Mouse (Mus musculus) spleen, postnatal 10 days (tissue): ENCODE measurements at regions not wholly inside any gene's neighbourhood (a gene's known extent, or its start where the extent isn't known, plus 50 kb on each side); places are given as distances from the start of the nearest gene placed in this dataset.

Experiments
- DNase-seq, 2 experiments: peaks; one replicate each; pipeline ENCODE4 v3.0.0; 2021 to 2022; ENCODE audit warnings: low spot score in 2 of 2

DNA sequence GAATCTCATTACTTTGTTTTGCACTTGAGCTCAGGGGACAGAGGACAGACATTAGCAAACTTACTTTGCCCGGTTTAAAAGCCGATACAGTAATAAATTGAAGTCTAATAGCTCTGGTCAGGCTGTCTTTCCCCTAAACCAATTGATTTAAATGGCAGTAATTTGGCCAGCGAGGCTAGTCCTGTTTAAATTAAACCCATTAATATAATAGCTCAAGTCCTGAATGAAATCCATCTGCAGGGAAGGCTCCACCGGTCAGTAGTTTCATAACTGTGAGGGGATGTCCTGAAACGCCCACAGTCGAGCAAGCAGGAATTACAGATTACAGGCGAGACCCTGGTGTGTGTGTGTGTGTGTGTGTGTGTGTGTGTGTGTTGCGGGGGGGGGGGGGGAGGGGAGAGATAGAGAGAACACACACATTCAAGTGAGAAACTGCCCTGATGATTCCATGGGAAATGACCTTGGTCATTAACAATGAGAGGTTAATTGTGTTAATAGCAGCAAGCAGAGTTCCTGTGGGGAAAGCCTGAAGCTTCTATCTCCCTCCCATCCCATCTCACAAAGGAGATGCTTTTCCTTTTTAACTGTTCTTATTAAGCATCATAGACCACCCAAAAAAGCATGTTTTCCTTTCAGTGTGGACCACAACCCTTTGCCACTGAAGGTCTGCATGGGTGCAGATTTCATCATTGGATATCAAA, 294.0 kb upstream of the Tle4 start:
- no peak for DNase-seq

DNA sequence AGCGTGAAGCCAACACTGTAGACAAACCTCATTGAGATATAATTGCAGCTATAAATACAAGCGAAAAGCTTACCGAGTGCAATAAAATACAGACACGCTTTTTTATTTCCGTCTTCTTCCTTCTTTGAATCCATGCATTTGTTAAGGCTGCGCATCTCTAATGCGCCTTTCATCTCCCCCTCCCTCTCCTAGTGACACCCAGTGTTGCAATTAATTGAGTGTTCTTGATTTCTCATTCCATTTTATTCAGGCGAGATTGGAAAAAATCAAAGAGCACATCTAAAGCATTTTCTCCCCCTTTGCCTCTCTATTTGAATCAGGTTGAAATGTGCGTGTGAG, 293.2 kb upstream of the Tle4 start:
- no peak for DNase-seq

DNA sequence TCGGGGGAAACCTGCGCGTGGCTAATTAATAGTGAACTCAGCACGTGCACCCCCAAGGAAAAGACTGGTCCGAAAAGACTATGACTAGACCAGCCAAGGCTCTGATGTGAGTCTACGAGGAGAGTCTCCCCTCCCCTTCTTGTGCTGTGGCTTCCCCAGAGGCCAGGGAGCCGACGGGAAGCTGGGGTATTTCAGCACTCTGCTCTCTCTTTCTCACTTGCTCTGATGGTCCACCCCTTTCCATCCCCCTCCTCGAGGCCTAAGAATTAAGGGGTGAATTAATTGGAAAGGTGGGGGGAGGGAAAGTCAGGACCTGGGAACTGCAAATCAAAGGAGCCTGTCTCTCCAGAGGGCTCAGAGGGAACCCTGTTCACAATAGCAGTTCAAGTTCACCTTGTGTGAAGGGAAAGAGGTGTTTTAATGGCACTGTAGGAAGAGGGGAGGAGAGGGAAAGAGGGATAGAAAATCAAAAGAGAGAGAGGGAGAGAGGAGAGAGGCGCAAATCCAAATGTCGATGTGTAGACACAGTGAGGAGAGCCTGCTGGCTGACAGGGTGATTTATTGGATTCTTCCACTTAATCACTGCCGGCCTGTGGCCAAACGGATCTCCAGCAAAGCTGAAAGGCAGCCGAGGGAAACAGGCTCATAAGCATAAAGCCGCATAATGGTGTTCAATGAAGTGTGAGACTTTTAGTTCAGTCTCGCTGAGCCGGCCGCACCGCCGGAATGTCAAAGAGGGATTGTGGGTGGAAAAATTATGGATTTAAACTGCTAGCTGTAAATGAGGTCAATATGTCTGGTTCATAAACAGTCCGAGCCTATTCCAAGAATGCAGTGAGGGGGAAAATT, 292.6 kb upstream of the Tle4 start:
- no peak for DNase-seq

GRCm38 (mm10) chr19:14889794-14890193, 291.9 kb upstream of the Tle4 start:
- DNase-seq: no peak

DNA sequence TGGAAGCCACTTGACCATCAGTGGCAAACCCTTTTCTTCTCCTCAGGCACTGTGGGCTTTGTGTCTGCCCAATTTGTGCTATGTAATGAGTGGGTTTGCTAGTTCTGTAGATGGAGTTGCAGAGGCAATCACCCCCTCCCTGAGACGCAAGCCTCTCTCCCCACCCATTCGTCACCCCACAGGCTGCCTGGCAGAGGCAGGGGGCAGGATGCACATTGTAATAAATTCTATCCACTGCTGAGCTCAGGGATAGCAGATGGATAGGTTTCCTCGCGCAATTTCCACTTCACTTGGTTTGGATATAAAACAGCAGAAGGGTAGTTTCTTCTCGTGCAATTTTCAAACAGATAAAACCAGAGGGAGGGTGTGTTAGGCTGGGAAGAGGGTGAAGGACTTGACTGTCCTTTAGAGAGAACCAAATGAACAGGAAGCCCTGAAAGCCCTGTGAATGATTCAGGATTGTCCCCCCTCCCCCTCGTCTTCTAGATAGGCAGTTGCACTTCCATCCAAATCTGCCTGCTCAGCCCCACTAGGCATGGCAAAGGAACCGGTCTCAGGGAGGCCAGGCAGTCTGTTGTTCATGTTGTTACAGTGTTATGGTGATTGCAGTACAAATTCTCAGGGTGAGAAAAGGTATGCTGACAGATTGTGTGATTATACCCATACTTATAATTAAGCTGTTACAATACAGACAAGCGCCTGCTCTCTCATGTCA, 286.0 kb upstream of the Tle4 start:
- DNase-seq: no peak

DNA sequence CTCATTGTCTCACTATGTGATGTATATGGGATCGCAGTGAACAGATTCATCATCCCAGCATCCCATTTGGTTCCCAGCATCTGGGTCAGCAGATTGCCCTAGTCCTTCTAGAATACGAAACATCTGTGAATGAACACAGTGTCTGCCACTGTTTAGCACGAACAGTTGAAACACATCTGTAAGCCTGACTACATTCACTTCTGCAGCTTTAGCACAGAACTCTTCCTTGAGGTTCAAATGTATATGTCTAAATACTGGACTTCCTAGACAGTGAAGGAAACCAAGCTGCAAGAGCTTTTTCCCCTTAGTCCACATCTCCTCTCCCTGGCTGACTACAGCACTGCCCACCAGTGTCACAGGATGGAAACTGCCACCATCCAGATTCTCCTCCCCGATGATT, 283.0 kb upstream of the Tle4 start:
- DNase-seq: no peak

DNA sequence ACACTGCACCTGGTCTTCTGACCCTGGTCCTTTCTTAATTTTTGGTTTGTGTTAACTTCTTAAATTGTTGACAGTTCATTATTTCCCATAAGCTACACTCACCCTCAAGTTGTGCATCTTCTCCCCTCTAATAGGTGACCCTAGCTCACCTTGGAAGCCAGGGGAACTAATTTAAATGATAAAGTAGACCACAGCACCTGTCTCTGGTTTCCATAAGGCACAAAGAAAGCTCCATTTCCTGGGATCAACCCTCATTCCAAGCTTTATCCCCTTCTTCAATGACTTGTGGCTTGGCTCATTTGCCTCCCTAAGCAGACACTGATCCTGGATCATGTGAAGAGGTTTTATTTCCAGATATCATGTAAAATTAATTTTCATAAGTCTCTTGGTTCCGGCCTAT, 276.1 kb upstream of the Tle4 start:
- DNase-seq: no peak

GRCm38 (mm10) chr19:14871178-14871867, 273.5 kb upstream of the Tle4 start:
- no peak for DNase-seq

GRCm38 (mm10) chr19:14862654-14863468, 265.0 kb upstream of the Tle4 start:
- no peak for DNase-seq

GRCm38 (mm10) chr19:14855036-14855435, 257.2 kb upstream of the Tle4 start:
- no peak for DNase-seq

DNA sequence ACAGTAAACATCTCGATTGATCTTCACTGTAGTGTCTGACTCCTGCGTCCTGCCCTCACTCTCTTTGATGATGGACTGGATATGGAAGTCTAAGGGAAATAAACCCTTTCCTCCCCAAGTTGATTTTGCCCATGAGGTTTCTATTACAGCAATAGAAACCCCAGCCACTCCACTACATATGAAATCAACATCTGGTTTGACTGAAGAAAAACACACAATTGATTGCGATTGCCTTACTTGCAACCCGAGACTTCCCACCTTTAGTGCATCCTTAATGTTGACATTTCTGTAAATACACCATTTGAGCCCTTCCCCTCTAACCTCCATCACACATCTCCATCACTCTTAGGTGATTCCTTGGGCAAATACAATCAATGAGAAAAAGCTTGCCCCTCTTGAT, 255.6 kb upstream of the Tle4 start:
- DNase-seq: no peak

DNA sequence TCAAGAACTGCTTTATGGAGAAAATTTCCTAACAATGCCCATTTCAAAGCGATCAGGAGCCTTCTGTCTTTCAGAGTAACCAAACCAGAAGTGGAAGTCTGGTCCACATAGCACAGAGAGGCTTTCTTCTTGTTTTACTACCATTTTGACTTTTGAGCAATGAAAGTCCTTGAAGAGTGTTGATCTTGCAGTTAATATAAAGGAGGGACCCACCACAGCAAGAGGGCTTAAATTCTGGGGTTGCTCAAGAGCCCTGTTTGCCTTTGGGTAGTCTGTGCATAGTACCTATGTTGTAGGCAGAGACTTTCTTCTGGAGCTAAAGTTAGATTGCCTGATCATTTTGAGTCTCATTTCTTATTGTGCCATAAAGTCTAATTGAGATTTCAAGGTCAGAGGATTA, 251.7 kb upstream of the Tle4 start:
- no peak for DNase-seq

GRCm38 (mm10) chr19:14847120-14847519, 249.3 kb upstream of the Tle4 start:
- DNase-seq: no peak

DNA sequence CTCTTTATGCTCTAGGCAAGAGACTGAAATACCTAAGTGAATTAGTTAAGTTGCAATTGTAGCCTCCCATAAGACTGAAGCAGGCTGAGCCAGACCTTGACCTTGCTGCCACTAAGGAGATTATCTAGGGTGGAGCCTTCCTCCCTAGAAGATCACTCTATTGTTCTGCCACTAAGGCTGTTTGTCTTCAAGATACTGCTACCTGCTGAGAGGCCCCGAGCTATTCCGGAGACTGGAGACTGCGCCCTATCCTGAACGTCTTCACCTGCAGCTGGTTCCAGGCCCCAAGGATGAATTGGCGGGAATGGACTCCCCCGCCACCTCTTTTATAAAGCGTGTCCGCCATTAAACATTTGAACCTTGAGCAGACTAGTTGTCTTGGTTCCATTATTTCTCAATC, 237.8 kb upstream of the Tle4 start:
- DNase-seq: no peak

DNA sequence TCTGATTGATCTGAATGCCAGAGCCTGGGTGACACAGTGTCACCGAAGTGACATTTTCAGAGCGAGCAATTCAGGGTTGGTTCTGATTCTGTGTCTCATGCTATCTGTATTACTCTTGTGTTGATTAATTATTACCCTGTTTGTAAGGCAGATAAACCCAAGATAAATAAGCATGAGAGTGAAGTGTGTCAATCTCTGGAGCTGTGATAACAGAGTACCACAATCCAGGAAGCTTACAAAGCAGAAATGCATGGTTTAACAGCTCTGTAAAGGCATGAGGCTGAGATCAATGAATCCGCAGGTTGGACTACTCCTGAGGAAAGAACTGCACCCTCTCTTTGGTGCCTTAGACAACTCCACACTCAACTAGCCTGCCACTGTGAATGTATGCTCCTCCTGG, 218.5 kb upstream of the Tle4 start:
- no peak for DNase-seq

- DNase-seq: no peak
Measured at GRCm38 (mm10) chr19:14806787-14807186, 208.9 kb upstream of the Tle4 start.

- no peak for DNase-seq
Measured at GRCm38 (mm10) chr19:14802909-14803650, 205.2 kb upstream of the Tle4 start.

- DNase-seq: no peak
Measured at GRCm38 (mm10) chr19:14801669-14802068, 203.8 kb upstream of the Tle4 start.

DNA sequence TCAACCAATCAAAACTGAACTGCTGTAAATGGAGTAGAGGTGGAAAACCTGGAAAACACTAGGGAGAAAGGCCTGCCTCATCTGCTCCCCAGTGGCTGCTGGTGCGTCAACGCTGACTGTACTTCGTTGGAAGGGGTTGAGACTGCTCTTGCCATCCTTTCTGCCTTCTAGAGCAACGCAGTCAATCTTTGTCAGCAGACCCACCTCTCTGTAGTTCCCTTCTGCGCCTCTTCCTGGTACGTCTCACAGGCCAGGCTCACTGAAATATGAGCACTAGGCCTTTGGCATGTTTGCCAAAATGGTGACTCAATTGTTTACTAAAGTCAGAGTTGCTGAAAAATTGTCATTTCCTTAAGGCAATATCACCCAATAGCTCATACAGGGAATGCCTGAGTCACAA, 201.2 kb upstream of the Tle4 start:
- DNase-seq: no peak

GRCm38 (mm10) chr19:14798417-14798816, 200.6 kb upstream of the Tle4 start:
- no peak for DNase-seq

GRCm38 (mm10) chr19:14795910-14796309, 198.1 kb upstream of the Tle4 start:
- DNase-seq: no peak
